Mouse (Mus musculus): ENCODE data around the gene Nsdhl. TPM values are rescaled to one million over a fixed set of nuclear protein-coding genes. Genes with fewer than 3 reads are reported as not detected.

Nsdhl gene
- total RNA-seq, 2 experiments from 2014 or later: 9.8 to 10.3 TPM

GRCm38 (mm10) chrX:72992291-72992919 lies 74.0 kb downstream of the Nsdhl start:
- DNase-seq: no peak
- intact Hi-C loops (cut with DNase I): no loop called here

GRCm38 (mm10) chrX:72995542-72995941 lies 77.2 kb downstream of the Nsdhl start:
- intact Hi-C loops (cut with DNase I): no loop called here
- no peak for DNase-seq

- intact Hi-C loops (cut with DNase I): no loop called here
- DNase-seq: no peak
Measured at GRCm38 (mm10) chrX:73003110-73003509, 84.8 kb downstream of the Nsdhl start.

- intact Hi-C loops (cut with DNase I): no loop called here
Measured at GRCm38 (mm10) chrX:73005678-73006077, 87.3 kb downstream of the Nsdhl start.

GRCm38 (mm10) chrX:73007597-73008479 lies 89.5 kb downstream of the Nsdhl start:
- intact Hi-C loops (cut with DNase I): loop anchor here (2.0 kb wide), 1 partner anchor 647 kb away; no protein-coding TSS in a partner anchor
- peak; percentile 94 to 95 for DNase-seq

More at GRCm38 (mm10) chrX:73005678-73006077, 87.3 kb downstream of the Nsdhl start:
- no peak for DNase-seq

Small RNAs within 50 kb of the gene (microRNA-seq; reads per million reads assigned to microRNA genes)
- 0 to 0.24 reads per million in 2 experiments for gene Mir2137

Other genes with a start within 250 kb of the Nsdhl start
- under 1 TPM in 1 of 2 experiments, not detected in 1; 0.10 TPM for gene Gabrq, start 93.4 kb upstream of the Nsdhl start, total RNA-seq (2021)
- gene Cetn2, start 146 bp upstream of the Nsdhl start, total RNA-seq (2021): 10 to 100 TPM; 31.9 to 38.5 TPM
- gene Zfp185, start 68.8 kb downstream of the Nsdhl start, total RNA-seq (2021): 1 to 10 TPM; 2.3 to 3.3 TPM
- gene Pnma5, start 118.5 kb downstream of the Nsdhl start, total RNA-seq (2021): under 1 TPM in 1 of 2 experiments, not detected in 1; 0.15 TPM
- not detected for gene Pnma3, start 146.2 kb downstream of the Nsdhl start, total RNA-seq (2021)
- 1 to 10 TPM in 1 of 2 experiments, not detected in 1; 1.2 TPM for gene Xlr4a, start 163.9 kb downstream of the Nsdhl start, total RNA-seq (2021)
- gene Xlr3a, start 178.5 kb downstream of the Nsdhl start, total RNA-seq (2021): 1 to 10 TPM in 1 of 2 experiments, under 1 TPM in 1; 0.98 to 1.8 TPM
- gene Gm14685, start 198.5 kb downstream of the Nsdhl start, total RNA-seq (2021): not detected
- gene Xlr5b, start 230.2 kb downstream of the Nsdhl start, total RNA-seq (2021): not detected
- not detected for gene DXBay18, start 230.9 kb downstream of the Nsdhl start, total RNA-seq (2021)